Mouse (Mus musculus) heart, postnatal 0 days (tissue): Measurements from ENCODE around the gene Pcbp4.

ENCODE experiments used
- CTCF ChIP-seq: IDR thresholded peaks from 2 replicates; pipeline ENCODE4 v1.5.1; 2016; ENCODE audit warnings: antibody characterized with exemption, control low read depth, low read depth
- EP300 ChIP-seq: IDR thresholded peaks from 2 replicates; pipeline ENCODE4 v1.6.1; 2016; ENCODE audit warnings: antibody characterized with exemption, low read depth

DNA sequence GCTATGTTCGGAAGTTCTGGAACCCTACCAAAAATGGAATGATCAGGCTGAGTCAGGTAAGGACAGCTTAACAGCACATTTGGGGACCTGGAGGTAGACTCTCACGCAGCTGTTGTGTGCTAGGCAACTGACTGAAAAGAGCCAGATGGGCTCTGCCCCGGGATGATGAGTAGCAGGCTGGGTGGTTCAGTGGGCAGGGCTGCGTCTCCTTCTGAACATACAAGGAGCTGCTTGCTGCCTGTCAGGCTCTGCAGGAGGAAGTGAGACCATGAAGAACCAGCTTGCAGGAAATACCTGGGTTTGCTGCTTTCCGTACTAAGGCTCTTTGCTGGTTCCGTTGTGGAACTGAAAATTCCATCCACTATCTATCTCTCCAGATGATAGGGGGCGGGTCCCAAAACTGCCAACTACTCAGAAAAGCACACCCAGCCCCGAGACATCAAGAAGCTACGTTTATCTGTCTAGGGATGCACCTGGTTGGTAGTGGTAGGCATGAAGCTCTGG lies 41.9 kb upstream of the Pcbp4 start:
- no peak for TF ChIP-seq CTCF
- no peak for TF ChIP-seq EP300
